Mouse (Mus musculus): ENCODE data around the gene Prkag1. TPM values are rescaled to one million over a fixed set of nuclear protein-coding genes. Genes with fewer than 3 reads are reported as not detected.

Prkag1 gene
- 127 and 129 TPM in 2 replicates for polyA plus RNA-seq (2012)

GRCm38 (mm10) chr15:98830736-98831683 is at the start of gene Prkag1:
Gene Prkag1 (minus strand): TSS chr15:98831521.

GRCm38 (mm10) chr15:98871070-98871915 is 40.0 kb upstream of the Prkag1 start, which contains the start of gene Kmt2d:
Gene Kmt2d (minus strand): TSS chr15:98871204.

GRCm38 (mm10) chr15:98809390-98809789 is 21.9 kb downstream of the Prkag1 start, which contains the start of gene Ddn:
Gene Ddn (minus strand): TSS chr15:98809490.

GRCm38 (mm10) chr15:98789661-98790535 is 41.4 kb downstream of the Prkag1 start, which contains the start of gene Wnt1:
Gene Wnt1 (plus strand): TSS chr15:98789857.

GRCm38 (mm10) chr15:98777762-98778161 is 53.6 kb downstream of the Prkag1 start, which contains the start of gene Wnt10b:
Gene Wnt10b (minus strand): TSS chr15:98778150.

Other genes starting within 250 kb of the Prkag1 start
- 11.6 and 16.2 TPM in 2 replicates for gene Adcy6, start 221.4 kb downstream of the Prkag1 start, polyA plus RNA-seq (2012)
- gene Cacnb3, start 200.7 kb downstream of the Prkag1 start, polyA plus RNA-seq (2012) = 0.11 and 0.22 TPM in 2 replicates
- gene Ddx23, start 168.6 kb downstream of the Prkag1 start, polyA plus RNA-seq (2012) = 81.3 and 114 TPM in 2 replicates
- 3.2 and 4.4 TPM in 2 replicates for gene Rnd1, start 154.1 kb downstream of the Prkag1 start, polyA plus RNA-seq (2012)
- not detected in 2 replicates for gene Ccdc65, start 123.3 kb downstream of the Prkag1 start, polyA plus RNA-seq (2012)
- 31.9 and 46.9 TPM in 2 replicates for gene Fkbp11, start 103.3 kb downstream of the Prkag1 start, polyA plus RNA-seq (2012)
- gene Arf3, start 68.3 kb downstream of the Prkag1 start, polyA plus RNA-seq (2012) = 25.1 TPM in 2 replicates
- gene Wnt10b, start 53.4 kb downstream of the Prkag1 start, polyA plus RNA-seq (2012) = 4.8 and 6.5 TPM in 2 replicates
- gene Wnt1, start 41.7 kb downstream of the Prkag1 start, polyA plus RNA-seq (2012) = 0.12 TPM in 1 of 2 replicates, not detected in the other
- 0.26 and 0.35 TPM in 2 replicates for gene Ddn, start 22.0 kb downstream of the Prkag1 start, polyA plus RNA-seq (2012)
- gene Kmt2d, start 39.7 kb upstream of the Prkag1 start, polyA plus RNA-seq (2012) = 39.2 and 64.9 TPM in 2 replicates
- 2.7 and 2.8 TPM in 2 replicates for gene Rhebl1, start 63.0 kb upstream of the Prkag1 start, polyA plus RNA-seq (2012)
- gene Dhh, start 67.0 kb upstream of the Prkag1 start, polyA plus RNA-seq (2012) = not detected in 2 replicates
- 25.8 and 31.6 TPM in 2 replicates for gene Lmbr1l, start 86.7 kb upstream of the Prkag1 start, polyA plus RNA-seq (2012)
- 311 and 355 TPM in 2 replicates for gene Tuba1b, start 103.0 kb upstream of the Prkag1 start, polyA plus RNA-seq (2012)
- gene Gm49450, start 122.0 kb upstream of the Prkag1 start, polyA plus RNA-seq (2012) = 9.9 TPM in 1 of 2 replicates, not detected in the other
- gene Tuba1a, start 122.2 kb upstream of the Prkag1 start, polyA plus RNA-seq (2012) = 20.5 and 31.9 TPM in 2 replicates
- 29.3 and 45.8 TPM in 2 replicates for gene Tuba1c, start 198.4 kb upstream of the Prkag1 start, polyA plus RNA-seq (2012)
- 0.21 and 0.74 TPM in 2 replicates for gene Prph, start 223.7 kb upstream of the Prkag1 start, polyA plus RNA-seq (2012)
- 33.9 and 51.5 TPM in 2 replicates for gene Troap, start 243.1 kb upstream of the Prkag1 start, polyA plus RNA-seq (2012)